15 mouse cellular contexts compared by ENCODE assay signal in genomic region chr5:115371736-115372135, GRCm38 (mm10). TPM values are rescaled to one million over a fixed set of nuclear protein-coding genes. Genes with fewer than 3 reads are reported as not detected.
DNase-seq lines count a peak whose midpoint lies in the region; ATAC-seq and TF ChIP-seq lines count a peak whose summit lies in the region.
"Had no signal": no experiment of that assay in that cellular context is flagged by ENCODE, and none has a peak within 500 bp of the region (broad histone marks: within the 10 kb centered on the region; RNA-seq: fewer than 3 reads in every experiment).

No protein-coding gene starts in this region.

- TF ChIP-seq CTCF in stomach, postnatal 0 days (IDR thresholded peaks at IDR 0.05; ENCODE audit: low read depth) = no peak

- 22% methylated on average over 9 of the region's 9 CpGs for WGBS in kidney, embryonic 15.5 days
- 50% methylated on average over 9 of the region's 9 CpGs for WGBS in stomach, postnatal 0 days

- TF ChIP-seq EP300 in stomach, postnatal 0 days (optimal IDR thresholded peaks at IDR 0.05) = no peak

- DNase-seq in kidney, adult 9 months = no peak
- peak; percentile 71 for DNase-seq in retina, postnatal 1 day
- no peak for DNase-seq in retina, embryonic 14.5 days (ENCODE audit: low spot score)
- DNase-seq in kidney, postnatal 25 days = peak; percentile 11 to 46
- DNase-seq in stomach, postnatal 0 days (ENCODE audit: low spot score) = no peak
- no peak for DNase-seq in gastrocnemius, postnatal 10 days
- DNase-seq: cerebellum, adult 2 months; heart, adult 2 months; right cerebral cortex, postnatal 25 days; thymus, adult 2 months had no signal

- no peak overlapping the region for H3K4me3 ChIP-seq in kidney, embryonic 15.5 days (replicated peaks)
- no peak overlapping the region for H3K4me3 ChIP-seq in stomach, postnatal 0 days (ENCODE audit: low read depth, low read length)
- H3K4me3 ChIP-seq: heart, adult 2 months; lung, embryonic 15.5 days; megakaryocyte, embryonic 14.5 days had no signal

- H3K27me3 ChIP-seq in kidney, embryonic 15.5 days = no peaks in the 10 kb centered on the region
- no peaks in the 10 kb centered on the region for H3K27me3 ChIP-seq in stomach, postnatal 0 days (ENCODE audit: control insufficient read depth, insufficient read depth, low read length)

- ATAC-seq in kidney, embryonic 15.5 days (replicated peaks; ENCODE audit: low FRiP score) = peak; percentile 67; the same call in 1 of the 2 replicates
- ATAC-seq in stomach, postnatal 0 days (ENCODE audit: low FRiP score, low TSS enrichment) = peak; percentile 54; the same call in 1 of the 2 replicates
- ATAC-seq: inflammation-experienced regulatory T-cells, adult 6 months had no signal

- H3K9ac ChIP-seq in kidney, embryonic 15.5 days = no peak overlapping the region
- no peak overlapping the region for H3K9ac ChIP-seq in stomach, postnatal 0 days (ENCODE audit: low read length)
- H3K9ac ChIP-seq: lung, embryonic 15.5 days had no signal

- 0 out of 2 replicates have a peak overlapping the region, but pooled peaks have one; percentile 39 for H3K27ac ChIP-seq in kidney, embryonic 15.5 days
- no peak overlapping the region for H3K27ac ChIP-seq in stomach, postnatal 0 days (replicated peaks)
- H3K27ac ChIP-seq: heart, adult 2 months; lung, embryonic 15.5 days had no signal

- peaks cover 18% of the 10 kb centered on the region for H3K4me1 ChIP-seq in kidney, embryonic 15.5 days
- no peaks in the 10 kb centered on the region for H3K4me1 ChIP-seq in stomach, postnatal 0 days (replicated peaks; ENCODE audit: control insufficient read depth, insufficient read depth)
- H3K4me1 ChIP-seq: megakaryocyte, embryonic 14.5 days had no signal

- H3K9me3 ChIP-seq in kidney, embryonic 15.5 days (replicated peaks) = no peaks in the 10 kb centered on the region
- no peaks in the 10 kb centered on the region for H3K9me3 ChIP-seq in stomach, postnatal 0 days (ENCODE audit: control insufficient read depth, low read length)
- H3K9me3 ChIP-seq: lung, embryonic 15.5 days had no signal

- no peaks in the 10 kb centered on the region for H3K36me3 ChIP-seq in kidney, embryonic 15.5 days
- no peaks in the 10 kb centered on the region for H3K36me3 ChIP-seq in stomach, postnatal 0 days (ENCODE audit: control insufficient read depth, insufficient read depth, low read length)
- H3K36me3 ChIP-seq: lung, embryonic 15.5 days had no signal

- H3K4me2 ChIP-seq in kidney, embryonic 15.5 days = no peak overlapping the region
- H3K4me2 ChIP-seq in stomach, postnatal 0 days (replicated peaks; ENCODE audit: low read depth) = no peak overlapping the region
- H3K4me2 ChIP-seq: liver, embryonic 11.5 days; lung, embryonic 15.5 days had no signal

RNA-seq across cellular contexts. Expression of gene Cox6a1, which starts 23.0 kb away (rescaled TPM):
- polyA plus RNA-seq in kidney, embryonic 15.5 days (2015; fragmentation: Nextera tagmentation; extraction: Ambion mirVana) = 981 and 995 TPM in 2 replicates
- polyA plus RNA-seq in stomach, postnatal 0 days (2015; fragmentation: Nextera tagmentation; extraction: Ambion mirVana) = 1,431 and 1,574 TPM in 2 replicates
- 100 to 1,000 TPM; 164 to 166 TPM for total RNA-seq in gastrocnemius, postnatal 10 days (2021)

RNA-seq across cellular contexts. Expression of gene Triap1, which starts 30.7 kb away (rescaled TPM):
- 56.2 and 58.2 TPM in 2 replicates for polyA plus RNA-seq in kidney, embryonic 15.5 days (2015; fragmentation: Nextera tagmentation; extraction: Ambion mirVana)
- polyA plus RNA-seq in stomach, postnatal 0 days (2015; fragmentation: Nextera tagmentation; extraction: Ambion mirVana) = 63.3 and 65.4 TPM in 2 replicates
- 10 to 100 TPM; 15.8 to 15.9 TPM for total RNA-seq in gastrocnemius, postnatal 10 days (2021)

RNA-seq across cellular contexts. Expression of gene Gatc, which starts 30.8 kb away (rescaled TPM):
- 27.9 and 29.2 TPM in 2 replicates for polyA plus RNA-seq in kidney, embryonic 15.5 days (2015; fragmentation: Nextera tagmentation; extraction: Ambion mirVana)
- 12.9 and 14.7 TPM in 2 replicates for polyA plus RNA-seq in stomach, postnatal 0 days (2015; fragmentation: Nextera tagmentation; extraction: Ambion mirVana)
- total RNA-seq in gastrocnemius, postnatal 10 days (2021) = 10 to 100 TPM; 19.7 to 21.2 TPM

RNA-seq across cellular contexts. Expression of gene Srsf9, which starts 44.8 kb away (rescaled TPM):
- 301 and 315 TPM in 2 replicates for polyA plus RNA-seq in kidney, embryonic 15.5 days (2015; fragmentation: Nextera tagmentation; extraction: Ambion mirVana)
- 121 and 129 TPM in 2 replicates for polyA plus RNA-seq in stomach, postnatal 0 days (2015; fragmentation: Nextera tagmentation; extraction: Ambion mirVana)
- total RNA-seq in gastrocnemius, postnatal 10 days (2021) = 10 to 100 TPM; 21.3 to 24.1 TPM

RNA-seq across cellular contexts. Expression of gene Msi1, which starts 57.7 kb away (rescaled TPM):
- 21.1 and 22.0 TPM in 2 replicates for polyA plus RNA-seq in kidney, embryonic 15.5 days (2015; fragmentation: Nextera tagmentation; extraction: Ambion mirVana)
- 3.2 and 3.6 TPM in 2 replicates for polyA plus RNA-seq in stomach, postnatal 0 days (2015; fragmentation: Nextera tagmentation; extraction: Ambion mirVana)
- 1 to 10 TPM; 2.6 to 6.1 TPM for total RNA-seq in gastrocnemius, postnatal 10 days (2021)
- polyA plus RNA-seq: inflammation-experienced regulatory T-cells, adult 6 months had no signal

Comparison
In these comparisons a context has a peak if more than half of its experiments do, and no peak if none do; other contexts are left out.
1. DNase-seq: peak in retina, postnatal 1 day (single experiment) and kidney, postnatal 25 days (2 of 2); none in kidney, adult 9 months (single experiment), retina, embryonic 14.5 days (single experiment), stomach, postnatal 0 days (single experiment) and gastrocnemius, postnatal 10 days (single experiment).